Mouse (Mus musculus) liver, postnatal 0 days (tissue): ENCODE measurements around the gene Gm45713.

Source experiments
- CTCF ChIP-seq: sonication (generic); IDR thresholded peaks from 2 replicates; pipeline ENCODE4 v1.5.1; 2016; ENCODE audit warnings: antibody characterized with exemption, low read depth
- EP300 ChIP-seq: IDR thresholded peaks from 2 replicates; pipeline ENCODE4 v1.6.1; 2016; ENCODE audit warnings: antibody characterized with exemption, low read depth, mild to moderate bottlenecking

- TF ChIP-seq CTCF (no peak), EP300 (no peak)
Observed at GRCm38 (mm10) chr7:45163735-45164490, 27.9 kb upstream of the Gm45713 start, which contains the start of gene Slc17a7.
